Mouse (Mus musculus): ENCODE data around the gene Syt16. TPM values are rescaled to one million over a fixed set of nuclear protein-coding genes. Genes with fewer than 3 reads are reported as not detected.

Gene Syt16
- polyA plus RNA-seq, 1 experiment from 2014 or later = 0.27 TPM

- H3K27ac ChIP-seq (ENCODE audit: low read depth, low read length) = no peak overlapping the region
- no peak for DNase-seq (ENCODE audit: low spot score)
- no peaks in the 10 kb centered on the region for H3K36me3 ChIP-seq (ENCODE audit: control insufficient read depth, insufficient read depth, low read length)
- H3K4me2 ChIP-seq = no peak overlapping the region
- WGBS = 76% methylated on average over 4 of the region's 4 CpGs
- no peak overlapping the region for H3K4me3 ChIP-seq (ENCODE audit: low read depth, low read length)
- no peak for ATAC-seq (replicated peaks; ENCODE audit: low FRiP score)
- no peaks in the 10 kb centered on the region for H3K9me3 ChIP-seq (ENCODE audit: control insufficient read depth, low read length)
- no peak overlapping the region for H3K9ac ChIP-seq (ENCODE audit: low read depth, low read length)
- no peaks in the 10 kb centered on the region for H3K4me1 ChIP-seq (replicated peaks; ENCODE audit: control insufficient read depth, insufficient read depth, low read length)
- no peaks in the 10 kb centered on the region for H3K27me3 ChIP-seq (replicated peaks; ENCODE audit: control insufficient read depth, insufficient read depth, low read length)
Measured at GRCm38 (mm10) chr12:74192552-74192951, 195.1 kb downstream of the Syt16 start.

GRCm38 (mm10) chr12:74201410-74201809, 203.9 kb downstream of the Syt16 start:
- WGBS = 82% methylated on average over 5 of the region's 5 CpGs
- H3K4me1 ChIP-seq (replicated peaks; ENCODE audit: control insufficient read depth, insufficient read depth, low read length) = no peaks in the 10 kb centered on the region
- H3K27me3 ChIP-seq (replicated peaks; ENCODE audit: control insufficient read depth, insufficient read depth, low read length) = no peaks in the 10 kb centered on the region
- DNase-seq (ENCODE audit: low spot score) (no peak), ATAC-seq (replicated peaks; ENCODE audit: low FRiP score) (no peak)
- H3K36me3 ChIP-seq (ENCODE audit: control insufficient read depth, insufficient read depth, low read length) = no peaks in the 10 kb centered on the region
- H3K27ac ChIP-seq (ENCODE audit: low read depth, low read length) = no peak overlapping the region
- no peaks in the 10 kb centered on the region for H3K9me3 ChIP-seq (ENCODE audit: control insufficient read depth, low read length)
- H3K4me3 ChIP-seq (ENCODE audit: low read depth, low read length) = no peak overlapping the region
- no peak overlapping the region for H3K9ac ChIP-seq (ENCODE audit: low read depth, low read length)
- no peak overlapping the region for H3K4me2 ChIP-seq

GRCm38 (mm10) chr12:74202431-74203042, 205.1 kb downstream of the Syt16 start:
- Histone ChIP-seq H3K4me3 (ENCODE audit: low read depth, low read length) (no peak overlapping the region), H3K4me1 (replicated peaks; ENCODE audit: control insufficient read depth, insufficient read depth, low read length) (no peaks in the 10 kb centered on the region), H3K27ac (ENCODE audit: low read depth, low read length) (no peak overlapping the region), H3K4me2 (no peak overlapping the region), H3K27me3 (replicated peaks; ENCODE audit: control insufficient read depth, insufficient read depth, low read length) (no peaks in the 10 kb centered on the region), H3K36me3 (ENCODE audit: control insufficient read depth, insufficient read depth, low read length) (no peaks in the 10 kb centered on the region), H3K9ac (ENCODE audit: low read depth, low read length) (no peak overlapping the region), H3K9me3 (ENCODE audit: control insufficient read depth, low read length) (no peaks in the 10 kb centered on the region)
- 80% methylated on average over 6 of the region's 6 CpGs for WGBS
- no peak for DNase-seq (ENCODE audit: low spot score)
- ATAC-seq (replicated peaks; ENCODE audit: low FRiP score) = no peak

GRCm38 (mm10) chr12:74212156-74212555, 214.7 kb downstream of the Syt16 start:
- no peak for ATAC-seq (replicated peaks; ENCODE audit: low FRiP score)
- 63% methylated on average over 3 of the region's 3 CpGs for WGBS
- H3K4me2 ChIP-seq = no peak overlapping the region
- no peak overlapping the region for H3K4me3 ChIP-seq (ENCODE audit: low read depth, low read length)
- no peak for DNase-seq (ENCODE audit: low spot score)
- no peaks in the 10 kb centered on the region for H3K36me3 ChIP-seq (ENCODE audit: control insufficient read depth, insufficient read depth, low read length)
- H3K27me3 ChIP-seq (replicated peaks; ENCODE audit: control insufficient read depth, insufficient read depth, low read length) = no peaks in the 10 kb centered on the region
- H3K9me3 ChIP-seq (ENCODE audit: control insufficient read depth, low read length) = no peaks in the 10 kb centered on the region
- no peak overlapping the region for H3K27ac ChIP-seq (ENCODE audit: low read depth, low read length)
- H3K9ac ChIP-seq (ENCODE audit: low read depth, low read length) = no peak overlapping the region
- no peaks in the 10 kb centered on the region for H3K4me1 ChIP-seq (replicated peaks; ENCODE audit: control insufficient read depth, insufficient read depth, low read length)

- WGBS = 64% methylated on average over 5 of the region's 5 CpGs
- H3K4me1 ChIP-seq (replicated peaks; ENCODE audit: control insufficient read depth, insufficient read depth, low read length) = no peaks in the 10 kb centered on the region
- H3K27me3 ChIP-seq (replicated peaks; ENCODE audit: control insufficient read depth, insufficient read depth, low read length) = no peaks in the 10 kb centered on the region
- DNase-seq (ENCODE audit: low spot score) (no peak), ATAC-seq (replicated peaks; ENCODE audit: low FRiP score) (no peak)
- no peaks in the 10 kb centered on the region for H3K36me3 ChIP-seq (ENCODE audit: control insufficient read depth, insufficient read depth, low read length)
- no peak overlapping the region for H3K9ac ChIP-seq (ENCODE audit: low read depth, low read length)
- no peaks in the 10 kb centered on the region for H3K9me3 ChIP-seq (ENCODE audit: control insufficient read depth, low read length)
- H3K4me2 ChIP-seq = no peak overlapping the region
- H3K27ac ChIP-seq (ENCODE audit: low read depth, low read length) = no peak overlapping the region
- no peak overlapping the region for H3K4me3 ChIP-seq (ENCODE audit: low read depth, low read length)
Measured at GRCm38 (mm10) chr12:74216103-74216728, 218.8 kb downstream of the Syt16 start.

GRCm38 (mm10) chr12:74219909-74220308, 222.4 kb downstream of the Syt16 start:
- WGBS = 58% methylated on average over 4 of the region's 4 CpGs
- DNase-seq (ENCODE audit: low spot score) (no peak), ATAC-seq (replicated peaks; ENCODE audit: low FRiP score) (no peak)
- Histone ChIP-seq H3K4me2 (no peak overlapping the region), H3K27ac (ENCODE audit: low read depth, low read length) (no peak overlapping the region), H3K4me3 (ENCODE audit: low read depth, low read length) (no peak overlapping the region), H3K27me3 (replicated peaks; ENCODE audit: control insufficient read depth, insufficient read depth, low read length) (no peaks in the 10 kb centered on the region), H3K4me1 (replicated peaks; ENCODE audit: control insufficient read depth, insufficient read depth, low read length) (no peaks in the 10 kb centered on the region), H3K9me3 (ENCODE audit: control insufficient read depth, low read length) (no peaks in the 10 kb centered on the region), H3K9ac (ENCODE audit: low read depth, low read length) (no peak overlapping the region), H3K36me3 (ENCODE audit: control insufficient read depth, insufficient read depth, low read length) (no peaks in the 10 kb centered on the region)

- no peaks in the 10 kb centered on the region for H3K9me3 ChIP-seq (ENCODE audit: control insufficient read depth, low read length)
- H3K4me2 ChIP-seq = no peak overlapping the region
- no peak overlapping the region for H3K9ac ChIP-seq (ENCODE audit: low read depth, low read length)
- H3K27ac ChIP-seq (ENCODE audit: low read depth, low read length) = no peak overlapping the region
- DNase-seq (ENCODE audit: low spot score) (no peak), ATAC-seq (replicated peaks; ENCODE audit: low FRiP score) (peak; percentile 68)
- H3K36me3 ChIP-seq (ENCODE audit: control insufficient read depth, insufficient read depth, low read length) = no peaks in the 10 kb centered on the region
- H3K4me3 ChIP-seq (ENCODE audit: low read depth, low read length) = no peak overlapping the region
- no peaks in the 10 kb centered on the region for H3K27me3 ChIP-seq (replicated peaks; ENCODE audit: control insufficient read depth, insufficient read depth, low read length)
- WGBS = 76% methylated on average over 1 of the region's 1 CpGs
- no peaks in the 10 kb centered on the region for H3K4me1 ChIP-seq (replicated peaks; ENCODE audit: control insufficient read depth, insufficient read depth, low read length)
Measured at GRCm38 (mm10) chr12:74220651-74221050, 223.2 kb downstream of the Syt16 start.

GRCm38 (mm10) chr12:74230808-74231207, 233.3 kb downstream of the Syt16 start:
- H3K27ac ChIP-seq (ENCODE audit: low read depth, low read length) = no peak overlapping the region
- no peaks in the 10 kb centered on the region for H3K9me3 ChIP-seq (ENCODE audit: control insufficient read depth, low read length)
- no peaks in the 10 kb centered on the region for H3K4me1 ChIP-seq (replicated peaks; ENCODE audit: control insufficient read depth, insufficient read depth, low read length)
- H3K9ac ChIP-seq (ENCODE audit: low read depth, low read length) = no peak overlapping the region
- no peak overlapping the region for H3K4me2 ChIP-seq
- no peaks in the 10 kb centered on the region for H3K27me3 ChIP-seq (replicated peaks; ENCODE audit: control insufficient read depth, insufficient read depth, low read length)
- DNase-seq (ENCODE audit: low spot score) (no peak), ATAC-seq (replicated peaks; ENCODE audit: low FRiP score) (no peak)
- H3K36me3 ChIP-seq (ENCODE audit: control insufficient read depth, insufficient read depth, low read length) = no peaks in the 10 kb centered on the region
- WGBS = 73% methylated on average over 10 of the region's 10 CpGs
- no peak overlapping the region for H3K4me3 ChIP-seq (ENCODE audit: low read depth, low read length)

- H3K27ac ChIP-seq (ENCODE audit: low read depth, low read length) = no peak overlapping the region
- no peak overlapping the region for H3K4me2 ChIP-seq
- no peak overlapping the region for H3K9ac ChIP-seq (ENCODE audit: low read depth, low read length)
- no peaks in the 10 kb centered on the region for H3K9me3 ChIP-seq (ENCODE audit: control insufficient read depth, low read length)
- no peak overlapping the region for H3K4me3 ChIP-seq (ENCODE audit: low read depth, low read length)
- ATAC-seq (replicated peaks; ENCODE audit: low FRiP score) = no peak
- DNase-seq (ENCODE audit: low spot score) = no peak
- no peaks in the 10 kb centered on the region for H3K4me1 ChIP-seq (replicated peaks; ENCODE audit: control insufficient read depth, insufficient read depth, low read length)
- H3K36me3 ChIP-seq (ENCODE audit: control insufficient read depth, insufficient read depth, low read length) = no peaks in the 10 kb centered on the region
- H3K27me3 ChIP-seq (replicated peaks; ENCODE audit: control insufficient read depth, insufficient read depth, low read length) = no peaks in the 10 kb centered on the region
- 68% methylated on average over 1 of the region's 1 CpGs for WGBS
Measured at GRCm38 (mm10) chr12:74232845-74233244, 235.4 kb downstream of the Syt16 start.
